Mouse (Mus musculus) midbrain, embryonic 16.5 days (tissue): Measurements from ENCODE around the gene Tmem110. TPM values are rescaled to one million over a fixed set of nuclear protein-coding genes. Genes with fewer than 3 reads are reported as not detected.

Source experiments
- ATAC-seq: fragments of 200-750 bp; cut with Nextera tagmentation; 2 replicates; pipeline ENCODE4 v1.8.0; 2017; ENCODE audit warnings: moderate TSS enrichment
- H3K27ac ChIP-seq: fragments of 300-500 bp; sonication (generic); 2 replicates; pipeline ENCODE4 v1.5.1; 2014; ENCODE audit warnings: mild to moderate bottlenecking, low read length, mixed read lengths
- H3K27me3 ChIP-seq: fragments of 300-500 bp; sonication (generic); 2 replicates; pipeline ENCODE4 v1.6.1; 2014; ENCODE audit warnings: low read depth, low read length, mixed read lengths; ENCODE audit not compliant: control insufficient read depth, insufficient read depth
- H3K36me3 ChIP-seq: fragments of 300-500 bp; sonication (generic); 2 replicates; pipeline ENCODE4 v1.6.1; 2014; ENCODE audit warnings: mild to moderate bottlenecking, low read length, moderate library complexity, mixed read lengths; ENCODE audit not compliant: control insufficient read depth, insufficient read depth
- H3K4me1 ChIP-seq: fragments of 300-500 bp; sonication (generic); 2 replicates; pipeline ENCODE4 v1.6.1; 2014; ENCODE audit warnings: mild to moderate bottlenecking, low read length, mixed read lengths; ENCODE audit not compliant: control insufficient read depth, insufficient read depth
- H3K4me2 ChIP-seq: fragments of 300-500 bp; sonication (generic); 2 replicates; pipeline ENCODE4 v1.6.1; 2014; ENCODE audit warnings: mild to moderate bottlenecking, low read length, mixed read lengths
- H3K4me3 ChIP-seq: fragments of 300-500 bp; sonication (generic); 2 replicates; pipeline ENCODE4 v1.5.1; 2014; ENCODE audit warnings: low read depth, mild to moderate bottlenecking, low read length, moderate library complexity, mixed read lengths
- H3K9ac ChIP-seq: fragments of 300-500 bp; sonication (generic); 2 replicates; pipeline ENCODE4 v1.6.1; 2014; ENCODE audit warnings: low read depth, low read length, mixed read lengths
- H3K9me3 ChIP-seq: fragments of 300-500 bp; sonication (generic); replicated peaks from 2 replicates; pipeline ENCODE4 v1.6.1; 2014; ENCODE audit warnings: mild to moderate bottlenecking, low read length, mixed read lengths; ENCODE audit not compliant: control insufficient read depth, poor library complexity, severe bottlenecking
- WGBS: fragments of 180-500 bp; shearing (Covaris S2); extraction: QIAGEN DNeasy Blood & Tissue Kit; methylation state at CpG from one replicate; pipeline ENCODE4 v1.1.7; 2014; 5-methylcytosine and 5-hydroxymethylcytosine counted together
- polyA plus RNA-seq: library from polyadenylated mRNA; unstranded; fragments of >200 nt; fragmentation: Nextera tagmentation; extraction: Ambion mirVana; gene quantifications from 2 replicates; pipeline ENCODE4 v1.2.1, GENCODE M21; 2015

Tmem110 gene
- polyA plus RNA-seq, 1 experiment from 2014 or later: 22.3 TPM

GRCm38 (mm10) chr14:30855316-30855715, 29.9 kb downstream of the Tmem110 start:
- H3K9me3 ChIP-seq: no peaks in the 10 kb centered on the region
- H3K9ac ChIP-seq: no peak overlapping the region
- H3K27ac ChIP-seq: no peak overlapping the region
- H3K4me3 ChIP-seq: no peak overlapping the region
- no peaks in the 10 kb centered on the region for H3K27me3 ChIP-seq
- no peak overlapping the region for H3K4me2 ChIP-seq
- H3K36me3 ChIP-seq: no peaks in the 10 kb centered on the region
- H3K4me1 ChIP-seq: no peaks in the 10 kb centered on the region
- ATAC-seq: no peak
- 98% methylated on average over 3 of the region's 3 CpGs for WGBS

- no peak overlapping the region for H3K27ac ChIP-seq
- WGBS: 90% methylated on average over 10 of the region's 10 CpGs
- H3K9ac ChIP-seq: no peak overlapping the region
- no peaks in the 10 kb centered on the region for H3K9me3 ChIP-seq
- no peak overlapping the region for H3K4me2 ChIP-seq
- no peaks in the 10 kb centered on the region for H3K36me3 ChIP-seq
- H3K27me3 ChIP-seq: no peaks in the 10 kb centered on the region
- ATAC-seq: no peak
- no peak overlapping the region for H3K4me3 ChIP-seq
- no peaks in the 10 kb centered on the region for H3K4me1 ChIP-seq
Measured at GRCm38 (mm10) chr14:30856885-30857507, 31.6 kb downstream of the Tmem110 start.

DNA sequence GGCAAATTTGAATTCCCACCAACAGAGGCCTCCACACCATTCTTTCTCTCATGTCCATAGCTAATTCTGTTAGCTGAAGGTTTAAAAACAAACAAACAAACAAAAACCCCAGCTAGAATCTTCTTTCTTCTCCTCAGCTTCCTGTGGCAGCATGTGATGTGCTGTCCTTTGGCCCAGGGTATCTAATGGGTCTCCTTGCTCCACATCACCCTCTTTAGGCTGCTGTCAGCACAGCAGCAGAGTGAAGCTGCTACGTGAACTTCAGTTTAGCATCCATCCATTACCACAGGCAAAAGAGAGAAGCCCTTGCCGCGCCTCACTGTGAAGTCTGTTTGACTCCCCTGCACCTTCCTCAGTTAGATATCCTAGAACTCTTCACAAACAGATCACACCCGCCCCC, 32.6 kb downstream of the Tmem110 start:
- no peaks in the 10 kb centered on the region for H3K4me1 ChIP-seq
- H3K4me2 ChIP-seq: no peak overlapping the region
- ATAC-seq: no peak
- 84% methylated on average over 4 of the region's 4 CpGs for WGBS
- no peaks in the 10 kb centered on the region for H3K9me3 ChIP-seq
- H3K9ac ChIP-seq: no peak overlapping the region
- no peak overlapping the region for H3K4me3 ChIP-seq
- H3K27me3 ChIP-seq: no peaks in the 10 kb centered on the region
- no peaks in the 10 kb centered on the region for H3K36me3 ChIP-seq
- H3K27ac ChIP-seq: no peak overlapping the region

DNA sequence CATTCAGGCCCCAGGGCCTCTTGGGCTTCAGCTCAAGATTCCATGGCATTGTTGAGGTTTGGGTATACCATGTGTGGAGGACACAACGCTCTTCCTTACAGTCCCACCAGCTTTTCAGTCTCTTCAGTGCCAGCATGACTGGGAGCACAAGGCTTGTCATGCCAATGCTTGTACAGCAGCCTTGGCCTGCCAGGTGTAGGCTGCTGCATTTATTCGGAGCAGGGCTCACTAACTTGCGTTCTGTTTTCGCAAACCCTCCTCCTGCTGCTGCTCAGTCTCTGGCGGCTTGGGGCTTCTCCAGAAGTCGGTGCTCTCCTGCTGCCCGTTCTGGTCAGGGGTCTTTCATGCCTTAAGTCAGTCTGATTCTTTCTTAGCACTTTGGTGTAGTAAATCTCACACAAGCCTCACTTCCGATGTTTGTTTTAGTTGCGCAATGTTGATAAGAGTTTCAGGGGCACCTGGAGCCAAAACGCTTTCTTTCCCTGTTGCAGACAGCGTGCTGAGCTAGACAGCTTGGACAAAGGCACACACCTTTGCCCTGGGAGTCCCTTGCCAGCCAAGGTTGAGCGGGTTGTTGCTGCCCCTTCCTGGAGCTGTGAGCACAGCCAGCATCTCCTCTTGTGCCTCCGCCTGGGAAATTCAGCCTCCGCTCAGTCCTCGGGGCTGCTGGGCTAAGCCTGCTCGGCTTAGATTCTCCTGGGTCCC, 36.2 kb downstream of the Tmem110 start:
- Histone ChIP-seq H3K4me3 (no peak overlapping the region), H3K9me3 (no peaks in the 10 kb centered on the region), H3K27ac (no peak overlapping the region), H3K9ac (no peak overlapping the region), H3K4me1 (no peaks in the 10 kb centered on the region), H3K36me3 (peaks cover 10% of the 10 kb centered on the region), H3K4me2 (no peak overlapping the region), H3K27me3 (no peaks in the 10 kb centered on the region)
- no peak for ATAC-seq
- WGBS: 77% methylated on average over 16 of the region's 16 CpGs

DNA sequence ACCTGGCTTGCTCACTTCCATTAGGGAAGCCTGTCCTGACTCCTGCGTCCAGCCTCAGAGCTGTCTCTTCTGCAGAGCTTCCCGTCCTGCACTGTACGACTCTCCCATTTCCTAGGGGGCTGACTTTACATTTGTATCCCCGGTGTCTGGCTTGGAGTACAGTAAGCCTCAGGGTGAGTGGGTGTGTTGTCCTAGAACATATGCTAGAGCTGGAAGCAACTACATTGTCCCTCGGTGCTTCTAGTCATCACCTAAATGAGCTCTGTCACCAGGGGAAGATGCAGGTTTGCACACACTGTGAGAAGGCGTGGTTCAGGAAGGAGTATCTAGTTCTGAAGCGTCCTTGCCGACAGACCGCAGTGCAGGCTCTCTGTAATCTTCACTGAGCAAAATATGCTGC, 37.0 kb downstream of the Tmem110 start:
- H3K9me3 ChIP-seq: no peaks in the 10 kb centered on the region
- WGBS: 92% methylated on average over 9 of the region's 9 CpGs
- no peak overlapping the region for H3K27ac ChIP-seq
- no peaks in the 10 kb centered on the region for H3K27me3 ChIP-seq
- no peak overlapping the region for H3K9ac ChIP-seq
- no peaks in the 10 kb centered on the region for H3K4me1 ChIP-seq
- no peak overlapping the region for H3K4me2 ChIP-seq
- peaks cover 10% of the 10 kb centered on the region for H3K36me3 ChIP-seq
- ATAC-seq: no peak
- no peak overlapping the region for H3K4me3 ChIP-seq

DNA sequence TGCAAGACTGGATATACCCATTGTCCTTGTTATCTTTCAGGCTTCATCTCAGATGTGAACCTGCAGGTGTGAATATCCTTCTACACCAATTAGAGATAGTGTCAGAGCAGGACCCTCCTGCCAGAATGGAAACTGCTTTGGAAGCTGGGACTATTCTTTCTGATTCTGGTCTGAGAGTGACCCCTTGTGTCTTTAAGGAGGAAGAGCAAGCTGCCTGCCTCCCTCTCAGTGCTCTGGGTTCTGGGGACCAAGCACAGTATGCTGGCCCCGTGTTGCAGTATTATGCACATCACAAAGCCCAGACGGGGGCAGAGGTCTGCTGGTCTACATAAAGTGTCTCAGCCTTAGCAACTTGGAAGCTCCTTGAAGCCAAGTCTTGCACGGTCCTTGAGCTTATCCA, 39.9 kb downstream of the Tmem110 start:
- Histone ChIP-seq H3K4me1 (no peaks in the 10 kb centered on the region), H3K4me3 (no peak overlapping the region), H3K27ac (no peak overlapping the region), H3K9ac (no peak overlapping the region), H3K9me3 (no peaks in the 10 kb centered on the region), H3K27me3 (no peaks in the 10 kb centered on the region), H3K4me2 (no peak overlapping the region), H3K36me3 (peaks cover 10% of the 10 kb centered on the region)
- WGBS: 64% methylated on average over 3 of the region's 3 CpGs
- no peak for ATAC-seq

DNA sequence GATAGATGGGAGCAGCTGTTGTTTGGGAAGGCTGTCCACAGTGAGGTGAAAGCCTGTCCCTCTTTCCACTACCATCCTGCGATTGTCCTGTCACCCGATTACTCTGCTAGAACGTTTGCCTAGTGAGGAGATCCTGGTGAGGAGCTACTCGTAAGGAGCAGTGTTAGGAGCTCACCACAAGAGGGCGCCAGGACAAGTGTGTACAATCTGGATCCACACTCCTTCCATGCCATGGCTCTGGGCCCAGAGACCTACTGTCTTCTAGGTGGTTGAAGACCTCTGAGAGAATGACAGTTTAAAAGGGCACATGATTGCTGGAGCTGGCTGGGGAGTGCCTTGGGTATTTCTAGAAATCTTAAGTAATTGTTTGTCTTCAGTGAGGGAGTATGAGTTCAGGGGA, 41.7 kb downstream of the Tmem110 start:
- Histone ChIP-seq H3K9me3 (no peaks in the 10 kb centered on the region), H3K9ac (no peak overlapping the region), H3K27me3 (no peaks in the 10 kb centered on the region), H3K4me1 (no peaks in the 10 kb centered on the region), H3K27ac (no peak overlapping the region), H3K36me3 (peaks cover 10% of the 10 kb centered on the region), H3K4me3 (no peak overlapping the region), H3K4me2 (no peak overlapping the region)
- WGBS: 23% methylated on average over 5 of the region's 5 CpGs
- no peak; the same call in 1 of the 2 replicates for ATAC-seq

GRCm38 (mm10) chr14:30868826-30869225, 43.4 kb downstream of the Tmem110 start:
- Histone ChIP-seq H3K4me2 (no peak overlapping the region), H3K4me1 (no peaks in the 10 kb centered on the region), H3K4me3 (no peak overlapping the region), H3K9me3 (no peaks in the 10 kb centered on the region), H3K36me3 (peaks cover 13% of the 10 kb centered on the region), H3K27ac (no peak overlapping the region), H3K27me3 (no peaks in the 10 kb centered on the region), H3K9ac (no peak overlapping the region)
- ATAC-seq: no peak
- WGBS: 93% methylated on average over 10 of the region's 10 CpGs

DNA sequence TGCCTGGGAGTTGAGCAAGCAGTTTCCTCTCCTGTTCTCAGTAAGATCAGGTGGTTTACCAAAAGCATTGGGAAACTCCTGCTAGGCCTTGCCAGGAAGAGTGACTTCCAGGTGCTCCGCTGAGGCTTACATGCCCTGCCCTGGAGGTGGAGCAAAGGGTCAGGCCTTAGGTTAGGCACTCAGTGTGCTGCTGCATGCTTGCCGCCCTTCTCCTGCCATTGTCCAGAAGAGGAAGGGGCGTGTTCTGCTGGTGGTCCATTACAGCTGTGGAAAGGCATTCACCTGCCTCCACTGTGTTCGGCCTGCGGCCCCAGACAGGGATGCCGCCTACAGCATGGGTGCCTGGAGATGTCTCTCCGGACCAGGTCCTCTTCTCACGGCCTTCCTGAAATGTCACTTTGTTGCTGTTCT, 44.0 kb downstream of the Tmem110 start:
- Histone ChIP-seq H3K36me3 (peaks cover 15% of the 10 kb centered on the region), H3K9ac (no peak overlapping the region), H3K4me3 (no peak overlapping the region), H3K27ac (no peak overlapping the region), H3K27me3 (no peaks in the 10 kb centered on the region), H3K4me1 (no peaks in the 10 kb centered on the region), H3K4me2 (no peak overlapping the region), H3K9me3 (no peaks in the 10 kb centered on the region)
- no peak for ATAC-seq
- WGBS: 88% methylated on average over 8 of the region's 8 CpGs
